Mouse (Mus musculus): ENCODE measurements around the gene Gapdhs. TPM values are rescaled to one million over a fixed set of nuclear protein-coding genes. Genes with fewer than 3 reads are reported as not detected.

Gapdhs gene
- polyA plus RNA-seq, 1 experiment from 2014 or later = not detected

- 73% methylated on average over 6 of the region's 6 CpGs for WGBS (ENCODE audit: missing documents)
- H3K4me3 ChIP-seq (ENCODE audit: inconsistent target) = no peak overlapping the region
- no peaks in the 10 kb centered on the region for H3K36me3 ChIP-seq (ENCODE audit: inconsistent target)
- H3K79me2 ChIP-seq (ENCODE audit: inconsistent target) = peaks cover 2% of the 10 kb centered on the region; the same call in 1 of the 2 replicates
- no peak overlapping the region for H3K27ac ChIP-seq
Observed at GRCm38 (mm10) chr7:30723274-30723953, 20.1 kb downstream of the Gapdhs start.

GRCm38 (mm10) chr7:30721286-30721685, 22.2 kb downstream of the Gapdhs start:
- no peaks in the 10 kb centered on the region for H3K36me3 ChIP-seq (ENCODE audit: inconsistent target)
- no peak overlapping the region for H3K27ac ChIP-seq
- 99% methylated on average over 6 of the region's 7 CpGs for WGBS (ENCODE audit: missing documents)
- no peaks in the 10 kb centered on the region for H3K79me2 ChIP-seq (ENCODE audit: inconsistent target)
- H3K4me3 ChIP-seq (ENCODE audit: inconsistent target) = no peak overlapping the region

GRCm38 (mm10) chr7:30719669-30720068, 23.8 kb downstream of the Gapdhs start:
- 92% methylated on average over 5 of the region's 5 CpGs for WGBS (ENCODE audit: missing documents)
- Histone ChIP-seq H3K4me3 (ENCODE audit: inconsistent target) (no peak overlapping the region), H3K79me2 (ENCODE audit: inconsistent target) (no peaks in the 10 kb centered on the region)

GRCm38 (mm10) chr7:30717716-30718046, 25.8 kb downstream of the Gapdhs start:
- Histone ChIP-seq H3K79me2 (ENCODE audit: inconsistent target) (no peaks in the 10 kb centered on the region), H3K27ac (no peak overlapping the region), H3K4me3 (ENCODE audit: inconsistent target) (no peak overlapping the region), H3K36me3 (ENCODE audit: inconsistent target) (no peaks in the 10 kb centered on the region)
- WGBS (ENCODE audit: missing documents) = 39% methylated on average over 12 of the region's 14 CpGs

More at GRCm38 (mm10) chr7:30719669-30720068, 23.8 kb downstream of the Gapdhs start:
- Histone ChIP-seq H3K27ac (no peak overlapping the region), H3K36me3 (ENCODE audit: inconsistent target) (no peaks in the 10 kb centered on the region)

GRCm38 (mm10) chr7:30717006-30717715, 26.3 kb downstream of the Gapdhs start:
- H3K79me2 ChIP-seq (ENCODE audit: inconsistent target) = no peaks in the 10 kb centered on the region
- H3K27ac ChIP-seq = no peak overlapping the region
- no peaks in the 10 kb centered on the region for H3K36me3 ChIP-seq (ENCODE audit: inconsistent target)
- H3K4me3 ChIP-seq (ENCODE audit: inconsistent target) = no peak overlapping the region
- 7% methylated on average over 43 of the region's 43 CpGs for WGBS (ENCODE audit: missing documents)

- no peaks in the 10 kb centered on the region for H3K36me3 ChIP-seq (ENCODE audit: inconsistent target)
- no peak within 1 kb of the TSS for H3K4me3 ChIP-seq (ENCODE audit: inconsistent target)
- no peak within 1 kb of the TSS for H3K27ac ChIP-seq
- H3K79me2 ChIP-seq (ENCODE audit: inconsistent target) = no peaks in the 10 kb centered on the region
- WGBS (ENCODE audit: missing documents) = 90% methylated on average over 3 of the region's 3 CpGs
Observed at GRCm38 (mm10) chr7:30711942-30712341, 31.5 kb downstream of the Gapdhs start, which contains the start of gene Atp4a. Gene Atp4a, plus strand, starts transcription at chr7:30712209.

GRCm38 (mm10) chr7:30707441-30707840, 36.0 kb downstream of the Gapdhs start:
- 100% methylated on average over 1 of the region's 1 CpGs for WGBS (ENCODE audit: missing documents)
- no peaks in the 10 kb centered on the region for H3K79me2 ChIP-seq (ENCODE audit: inconsistent target)
- no peak overlapping the region for H3K4me3 ChIP-seq (ENCODE audit: inconsistent target)
- no peak overlapping the region for H3K27ac ChIP-seq
- no peaks in the 10 kb centered on the region for H3K36me3 ChIP-seq (ENCODE audit: inconsistent target)

- H3K79me2 ChIP-seq (ENCODE audit: inconsistent target) = no peaks in the 10 kb centered on the region
- no peaks in the 10 kb centered on the region for H3K36me3 ChIP-seq (ENCODE audit: inconsistent target)
- H3K27ac ChIP-seq = no peak overlapping the region
- 88% methylated on average over 8 of the region's 8 CpGs for WGBS (ENCODE audit: missing documents)
- no peak overlapping the region for H3K4me3 ChIP-seq (ENCODE audit: inconsistent target)
Observed at GRCm38 (mm10) chr7:30706214-30706882, 37.1 kb downstream of the Gapdhs start.

- no peaks in the 10 kb centered on the region for H3K36me3 ChIP-seq (ENCODE audit: inconsistent target)
- H3K4me3 ChIP-seq (ENCODE audit: inconsistent target) = no peak within 1 kb of the TSS
- peak within 1 kb of the TSS; percentile 12; the same call in 1 of the 2 replicates for H3K27ac ChIP-seq
- WGBS (ENCODE audit: missing documents) = 79% methylated on average over 9 of the region's 9 CpGs
- H3K79me2 ChIP-seq (ENCODE audit: inconsistent target) = no peaks in the 10 kb centered on the region
Observed at GRCm38 (mm10) chr7:30698589-30698988, 44.9 kb downstream of the Gapdhs start, which contains the start of gene 2200002J24Rik. Gene 2200002J24Rik, plus strand, starts transcription at chr7:30698926.

GRCm38 (mm10) chr7:30698101-30698500, 45.4 kb downstream of the Gapdhs start:
- 0% methylated on average over 5 of the region's 5 CpGs for WGBS (ENCODE audit: missing documents)
- Histone ChIP-seq H3K4me3 (ENCODE audit: inconsistent target) (no peak overlapping the region), H3K79me2 (ENCODE audit: inconsistent target) (no peaks in the 10 kb centered on the region), H3K36me3 (ENCODE audit: inconsistent target) (no peaks in the 10 kb centered on the region), H3K27ac (peak overlapping the region; percentile 12; the same call in 1 of the 2 replicates)

GRCm38 (mm10) chr7:30688325-30688724, 55.2 kb downstream of the Gapdhs start:
- Histone ChIP-seq H3K79me2 (ENCODE audit: inconsistent target) (no peaks in the 10 kb centered on the region), H3K4me3 (ENCODE audit: inconsistent target) (no peak overlapping the region), H3K27ac (no peak overlapping the region), H3K36me3 (ENCODE audit: inconsistent target) (no peaks in the 10 kb centered on the region)
- 90% methylated on average over 5 of the region's 6 CpGs for WGBS (ENCODE audit: missing documents)

- H3K36me3 ChIP-seq (ENCODE audit: inconsistent target) = no peaks in the 10 kb centered on the region
- H3K4me3 ChIP-seq (ENCODE audit: inconsistent target) = no peak overlapping the region
- H3K27ac ChIP-seq = no peak overlapping the region
- H3K79me2 ChIP-seq (ENCODE audit: inconsistent target) = no peaks in the 10 kb centered on the region
- 38% methylated on average over 2 of the region's 2 CpGs for WGBS (ENCODE audit: missing documents)
Observed at GRCm38 (mm10) chr7:30683425-30683824, 60.1 kb downstream of the Gapdhs start.

GRCm38 (mm10) chr7:30681897-30682296, 61.6 kb downstream of the Gapdhs start:
- Histone ChIP-seq H3K36me3 (ENCODE audit: inconsistent target) (no peaks in the 10 kb centered on the region), H3K4me3 (ENCODE audit: inconsistent target) (no peak overlapping the region), H3K79me2 (ENCODE audit: inconsistent target) (no peaks in the 10 kb centered on the region), H3K27ac (no peak overlapping the region)
- WGBS (ENCODE audit: missing documents) = 84% methylated on average over 5 of the region's 5 CpGs

Data from macrophage (primary cell).